ENCODE assay signal across 31 mouse cellular contexts in genomic region chr2:61638182-61638581, GRCm38 (mm10).
"Had no signal": no experiment of that assay in that cellular context is flagged by ENCODE, and none has a peak within 500 bp of the region (broad histone marks: within the 10 kb centered on the region; RNA-seq: fewer than 3 reads in every experiment).

No protein-coding gene starts in this region.

- DNase-seq: left cerebral cortex, postnatal 4 days; liver; liver, embryonic 13.5 days; liver, postnatal 0 days; lung, adult 18-20 months; lung, adult 2 months; lung, embryonic 14.5 days; lung, postnatal 10 days; lung, postnatal 14 days; lung, postnatal 36 days; lung, postnatal 4 days; midbrain, embryonic 14.5 days had no signal

- ATAC-seq: liver, embryonic 12.5 days; liver, postnatal 0 days; lung, postnatal 0 days; midbrain, embryonic 13.5 days; midbrain, embryonic 15.5 days; midbrain, embryonic 16.5 days had no signal

- H3K27ac ChIP-seq: limb, embryonic 10.5 days; limb, embryonic 12.5 days; limb, embryonic 13.5 days; limb, embryonic 15.5 days; liver, embryonic 12.5 days; liver, embryonic 13.5 days; liver, embryonic 14.5 days; liver, embryonic 15.5 days; lung, embryonic 15.5 days; macrophage; midbrain, embryonic 10.5 days; midbrain, embryonic 12.5 days; midbrain, embryonic 13.5 days; midbrain, embryonic 15.5 days; neural tube, embryonic 12.5 days; neural tube, embryonic 13.5 days had no signal

- H3K4me3 ChIP-seq: limb, embryonic 10.5 days; limb, embryonic 12.5 days; limb, embryonic 13.5 days; limb, embryonic 15.5 days; liver, embryonic 12.5 days; liver, embryonic 13.5 days; liver, embryonic 15.5 days; lung, embryonic 15.5 days; megakaryocyte, embryonic 14.5 days; midbrain, embryonic 10.5 days; midbrain, embryonic 12.5 days; midbrain, embryonic 13.5 days; midbrain, embryonic 15.5 days; myocyte; neural tube, embryonic 12.5 days; neural tube, embryonic 13.5 days had no signal
